Mouse (Mus musculus) left cerebral cortex, postnatal 36 days (tissue): ENCODE measurements at regions not wholly inside any gene's neighbourhood (a gene's known extent, or its start where the extent isn't known, plus 50 kb on each side); places are given as distances from the start of the nearest gene placed in this dataset. TPM values are rescaled to one million over a fixed set of nuclear protein-coding genes. Genes with fewer than 3 reads are reported as not detected.

Source experiments
- microRNA-seq: library from miRNA; unstranded; fragments of <30 nt; microRNA quantifications from one replicate; pipeline ENCODE4 v1.2.0, GENCODE M21; 2022

Small RNA genes in the stretch of these regions (microRNA-seq; reads per million reads assigned to microRNA genes)
- gene Gm23163: not detected
